Mouse (Mus musculus) cerebral cortex, adult 2 months (tissue): Measurements from ENCODE around the gene Hyal3.

ENCODE experiments used
- WGBS: fragments of 180-500 bp; shearing (Covaris S2); methylation state at CpG from one replicate; pipeline ENCODE4 v1.1.7; 2018; 5-methylcytosine and 5-hydroxymethylcytosine counted together

Gene Hyal3

GRCm38 (mm10) chr9:107617461-107617860 lies 36.8 kb downstream of the Hyal3 start:
- 70% methylated on average over 2 of the region's 2 CpGs for WGBS

GRCm38 (mm10) chr9:107618098-107618497 lies 37.5 kb downstream of the Hyal3 start:
- WGBS, result 65% methylated on average over 6 of the region's 6 CpGs

GRCm38 (mm10) chr9:107618778-107619545 lies 38.3 kb downstream of the Hyal3 start:
- WGBS, result 44% methylated on average over 13 of the region's 13 CpGs

- 69% methylated on average over 13 of the region's 13 CpGs for WGBS
These were observed 38.9 kb downstream of the Hyal3 start for GRCm38 (mm10) chr9:107619546-107619879.

GRCm38 (mm10) chr9:107624539-107624938 lies 43.9 kb downstream of the Hyal3 start:
- WGBS, result 58% methylated on average over 5 of the region's 5 CpGs

- 49% methylated on average over 3 of the region's 3 CpGs for WGBS
These were observed 44.3 kb downstream of the Hyal3 start for GRCm38 (mm10) chr9:107624951-107625350.

GRCm38 (mm10) chr9:107625351-107626128 lies 44.9 kb downstream of the Hyal3 start:
- WGBS, result 81% methylated on average over 12 of the region's 12 CpGs

GRCm38 (mm10) chr9:107626158-107626843 lies 45.7 kb downstream of the Hyal3 start:
- WGBS, result 33% methylated on average over 15 of the region's 15 CpGs

- WGBS, result 0% methylated on average over 2 of the region's 2 CpGs
These were observed 46.2 kb downstream of the Hyal3 start for GRCm38 (mm10) chr9:107626844-107627277.

GRCm38 (mm10) chr9:107627387-107628255 lies 47.0 kb downstream of the Hyal3 start:
- WGBS, result 34% methylated on average over 20 of the region's 20 CpGs

- WGBS, result 53% methylated on average over 14 of the region's 15 CpGs
These were observed 48.2 kb downstream of the Hyal3 start for GRCm38 (mm10) chr9:107628721-107629410.

GRCm38 (mm10) chr9:107629411-107629730 lies 48.8 kb downstream of the Hyal3 start:
- 42% methylated on average over 4 of the region's 4 CpGs for WGBS

GRCm38 (mm10) chr9:107629901-107630425 lies 49.3 kb downstream of the Hyal3 start:
- WGBS, result 31% methylated on average over 14 of the region's 14 CpGs

GRCm38 (mm10) chr9:107630576-107630975 lies 50.0 kb downstream of the Hyal3 start:
- WGBS, result 18% methylated on average over 4 of the region's 4 CpGs

GRCm38 (mm10) chr9:107631311-107631826 lies 50.8 kb downstream of the Hyal3 start:
- WGBS, result 58% methylated on average over 9 of the region's 9 CpGs

- WGBS, result 65% methylated on average over 8 of the region's 8 CpGs
These were observed 51.2 kb downstream of the Hyal3 start for GRCm38 (mm10) chr9:107631861-107632260.

- 13% methylated on average over 6 of the region's 6 CpGs for WGBS
These were observed 51.9 kb downstream of the Hyal3 start for GRCm38 (mm10) chr9:107632478-107632877.

- under 1% methylated on average over 33 of the region's 33 CpGs for WGBS
These were observed 52.6 kb downstream of the Hyal3 start for GRCm38 (mm10) chr9:107633091-107633660.

GRCm38 (mm10) chr9:107633661-107634405 lies 53.2 kb downstream of the Hyal3 start:
- 3% methylated on average over 15 of the region's 15 CpGs for WGBS
